Mouse (Mus musculus) cerebellum, adult 9-10 months (tissue): Measurements from ENCODE around the gene P4htm.
A peak's percentile ranks its signal among the peaks of the same experiment; 100 is the strongest.
"Not testable (repeated sequence)": the region's sequence is repeated elsewhere in the genome, so short reads cannot be mapped to it uniquely, and the experiment has no call there.

Experiments
- DNase-seq: peaks from one replicate; pipeline ENCODE4 v3.0.0; 2022

P4htm gene

GRCm38 (mm10) chr9:108596998-108597764, at the start of gene P4htm:
TSS of gene P4htm (minus strand) at chr9:108597667.
- DNase-seq, result peak; percentile 79

GRCm38 (mm10) chr9:108639825-108640224, 42.4 kb upstream of the P4htm start:
- no peak for DNase-seq

DNA sequence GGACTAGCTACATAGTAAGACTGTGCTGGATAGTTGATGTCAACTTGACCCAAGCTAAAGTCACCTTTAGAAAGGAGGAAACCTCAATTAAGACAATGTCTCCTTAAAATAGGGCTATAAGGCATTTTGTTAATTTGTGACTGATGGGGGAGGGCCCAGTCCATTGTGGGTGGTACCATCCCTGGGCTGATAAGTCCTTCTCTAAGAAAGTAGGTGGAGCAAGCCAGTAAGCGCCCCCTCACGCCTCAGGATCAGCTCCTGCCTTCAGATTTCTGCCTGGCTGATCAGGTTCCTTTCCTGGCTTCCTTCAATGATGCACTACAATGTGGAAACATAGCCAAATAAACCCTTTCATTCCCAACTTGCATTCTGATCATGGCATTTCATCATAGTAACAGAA, 37.9 kb upstream of the P4htm start:
- no peak for DNase-seq

GRCm38 (mm10) chr9:108633846-108634245, 36.4 kb upstream of the P4htm start:
- DNase-seq, result no peak

DNA sequence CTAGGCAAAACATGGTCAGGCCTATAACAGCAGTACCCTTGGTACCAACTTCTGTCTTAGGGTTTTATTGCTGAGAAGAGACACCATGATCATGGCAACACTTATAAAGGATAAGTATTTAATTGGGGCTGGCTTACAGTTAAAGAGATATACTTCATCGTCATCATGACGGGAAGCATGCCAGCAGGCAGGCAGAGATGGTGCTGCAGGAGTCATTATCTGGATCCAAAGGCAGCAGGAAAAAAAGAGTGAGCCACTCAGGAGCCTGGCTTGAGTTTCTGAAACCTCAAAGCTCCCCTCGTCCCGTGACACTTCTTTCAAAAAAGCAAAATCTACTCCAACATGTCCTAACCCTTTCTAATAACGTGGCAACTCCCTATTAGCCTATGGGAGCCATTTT, 34.9 kb upstream of the P4htm start:
- DNase-seq, result no peak

DNA sequence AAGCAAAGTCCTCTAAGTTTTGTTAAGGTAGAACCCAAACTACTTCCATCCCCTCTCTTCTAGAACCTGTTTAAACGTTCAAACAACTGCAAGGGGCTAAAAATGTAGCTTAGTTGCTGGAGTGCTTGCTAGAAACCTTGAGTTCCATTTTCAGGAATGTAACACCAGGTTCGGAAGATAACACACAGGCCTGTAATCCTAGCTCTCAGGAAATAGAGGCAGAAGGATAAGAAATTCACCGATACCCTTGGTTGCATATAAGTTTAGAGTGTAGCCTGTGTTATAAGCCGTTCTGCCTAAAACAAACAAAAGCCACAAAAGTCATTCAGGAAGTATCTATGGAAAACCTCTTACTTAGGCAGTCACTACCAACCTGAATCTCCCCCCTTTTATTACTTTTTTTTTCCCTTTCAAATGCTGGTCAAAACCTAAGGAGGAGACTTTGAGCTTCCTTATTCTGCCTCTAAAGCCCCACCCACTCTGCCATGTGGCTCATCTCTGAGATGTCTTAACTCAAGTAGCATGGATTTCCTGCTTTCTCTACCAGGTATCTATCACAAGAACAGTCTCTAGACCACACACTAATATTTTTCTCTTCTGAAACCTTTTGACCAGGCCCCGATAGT, 34.3 kb upstream of the P4htm start:
- DNase-seq, result no peak

DNA sequence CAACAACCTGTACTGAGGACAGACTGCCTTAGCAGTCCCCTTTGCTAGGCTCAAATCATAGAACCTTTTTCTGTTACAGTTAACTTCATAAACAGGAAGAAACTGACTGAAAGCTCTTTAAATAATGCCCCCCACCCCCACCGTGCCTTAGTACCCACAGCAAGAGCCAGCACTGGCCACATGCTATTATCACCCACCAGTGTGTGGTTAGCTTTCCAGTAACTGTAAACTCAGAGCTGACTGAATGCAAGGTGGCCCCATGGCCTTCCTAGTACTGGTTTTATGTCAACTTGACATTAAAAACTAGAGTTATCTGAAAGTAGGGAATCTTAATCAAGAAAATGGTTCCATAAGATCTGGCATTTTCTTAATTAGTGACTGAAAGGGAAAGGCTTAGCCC, 33.2 kb upstream of the P4htm start:
- no peak for DNase-seq

DNA sequence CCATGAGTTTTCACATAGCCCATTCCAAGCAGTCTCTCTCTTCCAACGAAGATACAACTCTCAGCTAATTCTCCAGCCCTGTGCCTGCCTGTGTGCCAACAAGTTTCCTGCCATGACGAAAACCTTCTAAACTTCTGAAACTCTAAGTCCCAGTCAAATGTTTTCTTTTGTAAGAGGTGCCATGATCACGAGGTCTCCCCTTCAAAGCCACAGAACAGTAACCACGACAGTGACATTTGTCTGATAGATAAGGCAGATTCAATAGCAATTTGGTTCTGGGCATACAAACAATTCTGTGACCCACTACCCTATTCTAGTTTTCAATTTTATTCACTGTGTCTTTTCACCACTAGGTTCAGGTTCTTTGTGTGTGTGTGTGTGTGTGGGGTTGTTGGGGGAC, 30.7 kb upstream of the P4htm start:
- DNase-seq, result no peak

- DNase-seq, result no peak
Measured at GRCm38 (mm10) chr9:108626498-108626897, 29.0 kb upstream of the P4htm start.

DNA sequence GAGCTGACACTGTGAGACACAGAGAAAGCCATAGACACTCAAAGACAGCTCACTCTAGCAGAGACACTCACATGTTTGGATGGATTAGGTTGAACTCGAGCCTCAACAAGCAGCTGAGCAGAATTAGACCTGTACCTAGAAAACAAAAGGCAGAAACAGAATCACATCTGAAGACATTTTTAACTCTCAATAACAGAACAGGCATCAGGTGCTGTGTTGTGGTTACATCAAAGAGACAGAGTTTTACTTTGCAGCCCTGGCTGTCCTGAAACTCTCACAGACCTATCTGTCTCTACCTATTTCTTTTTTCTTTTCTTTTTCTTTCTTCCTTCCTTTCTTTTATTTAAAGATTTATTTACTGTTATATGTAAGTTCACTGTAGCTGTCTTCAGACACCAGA, 19.8 kb upstream of the P4htm start:
- no peak for DNase-seq

- no peak for DNase-seq
Measured at GRCm38 (mm10) chr9:108611488-108611887, 14.0 kb upstream of the P4htm start.

- DNase-seq, result no peak
Measured at GRCm38 (mm10) chr9:108608889-108609288, 11.4 kb upstream of the P4htm start.

- not testable (repeated sequence) for DNase-seq
Measured at GRCm38 (mm10) chr9:108607929-108608328, 10.5 kb upstream of the P4htm start.

GRCm38 (mm10) chr9:108601986-108602385, 4.5 kb upstream of the P4htm start:
- no peak for DNase-seq

DNA sequence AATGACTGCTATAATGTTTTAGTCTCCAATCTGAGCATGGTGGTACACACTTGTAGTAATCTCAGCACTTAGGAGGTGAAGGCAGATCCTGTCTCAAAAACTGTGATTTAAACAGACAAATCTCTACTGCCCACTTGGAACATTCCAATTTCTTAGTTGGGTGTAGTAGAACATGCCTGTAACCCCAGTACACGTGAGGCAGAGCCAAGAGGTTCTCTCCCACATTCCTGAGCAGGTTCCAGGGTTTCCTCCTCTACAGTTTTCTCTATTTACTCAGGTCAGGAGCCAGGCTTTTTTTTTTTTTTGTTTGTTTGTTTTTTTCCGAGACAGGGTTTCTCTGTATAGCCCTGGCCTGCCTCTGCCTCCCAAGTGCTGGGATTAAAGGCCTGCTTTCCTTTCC, 2.5 kb upstream of the P4htm start:
- DNase-seq, result no peak

- no peak for DNase-seq
Measured at GRCm38 (mm10) chr9:108599021-108599566, 1.6 kb upstream of the P4htm start.

GRCm38 (mm10) chr9:108594354-108594753, 3.1 kb downstream of the P4htm start:
- no peak for DNase-seq

GRCm38 (mm10) chr9:108591462-108591861, 6.0 kb downstream of the P4htm start:
- DNase-seq, result peak; percentile 58

- DNase-seq, result peak; percentile 30
Measured at GRCm38 (mm10) chr9:108589229-108589628, 8.2 kb downstream of the P4htm start.

- peak; percentile 76 for DNase-seq
Measured at GRCm38 (mm10) chr9:108587571-108588180, 9.8 kb downstream of the P4htm start.

- no peak for DNase-seq
Measured at GRCm38 (mm10) chr9:108579344-108579690, 18.1 kb downstream of the P4htm start.

GRCm38 (mm10) chr9:108578545-108579343, 18.7 kb downstream of the P4htm start, which contains the start of gene Wdr6:
TSS of gene Wdr6 (minus strand) at chr9:108578739.
- DNase-seq, result peak; percentile 93

- DNase-seq, result peak; percentile 73
Measured at GRCm38 (mm10) chr9:108577934-108578544, 19.4 kb downstream of the P4htm start.
